Mouse (Mus musculus) liver, adult 2 months (tissue): ENCODE measurements around the gene Lrrc55.

ENCODE experiments used
- CTCF ChIP-seq: fragments of 200-500 bp; IDR thresholded peaks from 2 replicates; pipeline ENCODE4 v1.5.1; 2011; ENCODE audit warnings: low read depth, low read length, control low read depth
- POLR2A ChIP-seq: fragments of 200-500 bp; IDR thresholded peaks from 2 replicates; pipeline ENCODE4 v1.6.1; 2011; ENCODE audit warnings: low read length, control low read depth; ENCODE audit not compliant: insufficient read depth; ENCODE audit errors: extremely low read depth

- TF ChIP-seq CTCF (no peak), POLR2A (no peak)
Observed at GRCm38 (mm10) chr2:85135099-85135498, 61.9 kb downstream of the Lrrc55 start.
